Mouse (Mus musculus) adrenal gland, adult (tissue): ENCODE data around the gene Srgap1.

ENCODE experiments used
- DNase-seq, 2 experiments: peaks; one replicate each; pipeline ENCODE4 v3.0.0; 2022 to 2023; ENCODE audit warnings: low spot score in 1 of 2; ENCODE audit not compliant: inconsistent age in 2 of 2

The Srgap1 gene

DNA sequence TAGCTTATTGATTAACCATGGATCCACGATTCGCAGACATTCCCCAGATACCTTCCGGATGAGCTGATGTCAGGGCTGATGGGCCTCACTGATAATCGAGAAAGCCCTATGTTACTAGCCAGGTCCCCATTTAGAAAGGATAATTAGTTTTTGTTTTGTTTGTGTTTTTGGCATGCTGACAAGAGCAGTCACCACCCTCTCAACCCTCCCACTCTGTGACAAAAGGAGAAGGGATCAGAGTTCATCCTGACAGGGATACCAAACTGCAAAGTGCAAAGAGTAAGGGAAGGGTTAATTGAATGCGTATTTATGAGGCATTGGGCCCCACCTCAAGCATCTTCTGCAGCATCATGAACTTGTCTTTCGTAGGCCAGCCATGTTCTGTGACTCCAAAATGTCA, 76.2 kb downstream of the Srgap1 start:
- DNase-seq, result no peak

DNA sequence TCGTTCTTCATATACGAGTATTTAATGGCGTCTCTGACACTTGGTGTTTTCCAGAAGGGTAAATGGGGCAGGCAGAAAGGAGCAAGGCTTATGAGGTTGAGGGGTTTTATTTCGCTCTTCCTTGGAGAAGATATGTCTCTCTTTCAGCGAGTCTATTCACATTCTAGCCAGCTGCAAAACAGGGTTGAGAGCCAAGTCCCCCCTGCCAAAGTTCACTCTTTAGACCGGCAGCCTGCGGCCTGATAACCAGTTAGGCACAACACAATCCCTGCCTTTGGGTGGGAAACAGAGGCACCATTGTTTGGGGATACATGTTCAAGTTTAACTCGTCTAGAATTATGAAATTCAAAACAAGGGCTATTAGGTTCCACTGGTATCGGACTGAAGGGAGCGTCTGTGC, 83.0 kb downstream of the Srgap1 start:
- DNase-seq, result no peak

DNA sequence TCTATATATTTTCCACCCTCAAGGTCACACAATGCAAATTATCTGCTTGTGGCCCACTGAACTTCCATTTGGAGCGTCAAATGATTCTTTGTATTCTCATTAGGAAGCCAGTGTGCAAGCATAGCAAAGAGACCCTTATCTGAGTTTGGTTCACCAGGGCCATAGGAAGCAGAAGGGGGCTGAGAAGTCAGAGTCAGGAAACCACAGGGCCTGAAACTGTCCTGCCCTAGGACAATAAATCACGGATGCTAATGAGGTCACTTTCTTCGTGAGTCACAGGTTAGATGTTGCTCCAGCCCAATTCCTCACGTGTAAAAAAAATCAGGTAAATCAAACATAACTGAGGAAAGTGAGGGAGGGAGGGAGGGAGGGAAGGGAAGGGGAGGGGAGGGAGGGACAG, 85.1 kb downstream of the Srgap1 start:
- DNase-seq, result peak in 1 of 2 experiments; percentile 36

DNA sequence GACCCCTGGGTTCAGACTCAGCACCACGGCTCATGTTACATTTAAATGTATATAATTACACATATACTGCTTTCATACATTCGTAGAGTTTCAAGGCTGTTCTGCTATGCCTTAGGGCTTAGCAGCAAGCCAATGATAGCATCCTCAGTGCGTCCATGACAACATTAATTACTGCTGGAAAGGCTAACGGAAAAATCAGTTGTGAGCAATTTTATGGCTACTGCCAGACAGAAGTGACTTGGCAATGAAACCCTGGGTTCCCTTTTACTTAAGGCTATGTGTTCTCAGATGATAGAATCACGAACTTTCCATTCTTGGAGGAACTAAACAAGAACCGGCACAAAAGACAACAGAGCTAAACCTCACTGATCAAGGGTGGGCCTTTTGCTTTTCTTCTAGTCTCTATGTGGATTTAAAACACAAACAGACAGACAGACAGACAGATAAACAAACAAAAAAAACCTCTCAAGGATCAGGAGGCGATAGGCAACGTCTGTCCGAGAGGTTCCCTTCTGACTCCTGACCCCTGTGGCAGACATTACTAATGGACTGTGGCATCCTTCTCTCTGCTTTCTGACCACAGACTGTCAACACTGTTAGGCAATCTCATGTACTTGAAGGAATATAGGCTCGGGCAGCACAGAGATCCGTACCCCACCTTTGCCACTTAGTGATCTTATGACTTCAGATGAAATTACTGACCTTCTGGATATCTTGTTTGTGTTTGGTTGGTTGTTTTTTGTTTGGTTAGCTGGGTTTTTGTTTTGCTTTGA, 85.8 kb downstream of the Srgap1 start:
- DNase-seq, result no peak

DNA sequence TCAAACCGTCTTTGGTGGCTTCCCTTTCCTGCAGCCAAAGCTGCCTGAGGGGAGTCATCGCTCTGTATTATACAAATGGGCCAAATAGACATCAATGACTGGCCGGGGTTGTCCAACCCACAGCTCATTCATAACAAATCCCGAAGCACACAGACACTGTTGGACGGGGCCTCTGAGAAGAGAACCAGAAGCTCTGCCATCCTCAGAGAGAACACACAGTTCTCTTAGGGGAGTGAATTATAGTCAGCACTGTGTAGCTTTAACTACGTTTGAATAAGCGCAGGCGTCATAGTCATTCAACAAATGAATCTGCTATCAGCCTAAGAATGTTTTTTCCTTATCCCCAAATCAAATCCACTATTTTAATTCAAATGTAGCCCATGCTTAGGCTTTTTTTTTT, 88.4 kb downstream of the Srgap1 start:
- no peak for DNase-seq

DNA sequence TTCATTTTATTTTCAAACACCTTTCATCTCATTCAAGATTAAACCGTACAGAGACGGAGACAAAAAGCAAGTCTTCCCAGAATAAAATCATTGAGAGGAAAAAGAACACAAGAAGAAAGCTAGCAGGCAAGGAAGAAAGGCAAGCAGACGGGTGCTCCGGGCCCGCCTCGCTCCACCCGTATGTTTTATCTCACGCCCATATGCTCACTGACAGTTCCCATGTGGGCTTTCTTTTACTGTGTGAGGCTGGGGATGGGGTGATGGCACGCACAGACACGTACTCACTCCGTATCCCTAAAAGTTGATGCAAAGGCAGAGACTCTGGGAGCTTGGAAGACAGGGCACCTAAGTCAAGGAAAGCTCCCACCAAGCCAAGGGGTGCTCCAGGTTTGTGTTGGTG, 90.6 kb downstream of the Srgap1 start:
- DNase-seq, result no peak

DNA sequence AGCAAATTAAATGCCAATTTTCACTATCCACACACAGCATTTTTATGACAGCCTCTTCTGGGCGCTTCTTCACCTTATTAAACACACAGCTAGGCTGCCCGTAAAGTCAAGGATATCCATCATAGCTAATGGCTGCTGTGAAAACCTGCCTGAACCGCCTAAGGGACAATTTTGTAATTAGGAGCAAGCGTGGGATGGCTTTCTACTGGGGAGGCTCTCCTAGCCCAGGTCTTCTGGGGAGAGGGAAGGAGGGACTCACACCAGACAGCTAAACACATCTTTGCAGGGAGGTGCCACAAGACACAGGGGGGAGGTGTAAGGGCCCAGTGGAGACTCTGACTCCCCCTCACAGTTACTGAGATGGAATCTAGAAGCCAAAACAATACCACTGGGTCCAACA, 91.4 kb downstream of the Srgap1 start:
- DNase-seq, result no peak

DNA sequence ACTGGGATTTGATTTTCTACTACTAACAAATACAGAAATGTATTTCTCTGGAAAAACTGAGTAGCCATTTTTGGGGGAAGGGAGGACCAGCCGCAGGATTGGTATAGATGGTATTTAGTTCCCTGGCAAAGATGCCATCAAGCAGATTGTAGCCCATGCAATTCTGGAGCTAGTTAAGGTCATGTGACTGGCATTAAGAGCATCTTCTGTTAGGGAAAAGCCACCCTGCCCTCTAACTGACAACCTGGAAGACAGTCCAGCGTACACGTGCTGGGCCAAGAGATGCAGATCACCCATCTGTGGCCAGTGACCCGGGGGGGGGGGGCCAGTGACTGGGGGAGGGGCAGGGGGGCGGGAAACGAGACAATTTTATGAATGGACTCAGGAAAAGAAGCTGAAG, 92.2 kb downstream of the Srgap1 start:
- DNase-seq, result no peak

DNA sequence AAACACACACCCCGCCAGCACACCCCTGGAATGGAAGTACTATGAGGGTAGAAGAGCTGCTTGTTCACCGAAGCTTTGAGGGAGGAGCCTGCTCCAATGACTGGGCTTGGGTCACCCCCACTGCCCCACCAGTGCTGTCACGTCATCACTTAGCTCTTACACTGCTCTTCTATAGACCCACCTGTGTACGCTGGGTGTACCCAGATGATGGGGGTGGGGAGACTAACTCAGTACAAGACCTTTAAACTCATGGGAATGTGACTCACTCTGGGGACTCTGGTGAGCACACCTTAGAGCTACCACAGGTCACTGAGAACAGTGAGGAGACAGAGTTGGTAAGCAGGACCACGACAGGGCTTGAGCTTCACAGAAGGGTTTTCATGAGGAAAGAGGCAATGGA, 94.1 kb downstream of the Srgap1 start:
- DNase-seq, result no peak

DNA sequence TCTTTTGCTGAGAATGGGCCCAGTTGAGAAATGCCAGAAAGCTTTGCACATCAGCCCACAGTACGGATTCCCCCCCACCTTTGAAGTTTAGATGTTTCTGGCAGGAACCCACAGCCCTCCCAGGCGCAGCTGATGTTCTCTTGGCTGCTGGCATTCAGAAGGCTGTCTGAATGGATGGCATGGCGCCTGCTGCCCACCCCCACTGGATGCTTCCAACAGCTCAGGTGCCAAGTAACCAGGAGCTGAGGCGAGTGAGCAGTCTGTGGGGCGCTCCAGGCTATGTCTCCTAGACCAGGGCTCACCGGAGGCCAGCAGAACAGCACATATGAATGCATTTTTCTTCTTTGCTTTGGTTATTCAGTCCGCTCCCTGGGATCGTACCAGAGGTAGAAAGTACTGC, 100.9 kb downstream of the Srgap1 start:
- DNase-seq, result no peak

DNA sequence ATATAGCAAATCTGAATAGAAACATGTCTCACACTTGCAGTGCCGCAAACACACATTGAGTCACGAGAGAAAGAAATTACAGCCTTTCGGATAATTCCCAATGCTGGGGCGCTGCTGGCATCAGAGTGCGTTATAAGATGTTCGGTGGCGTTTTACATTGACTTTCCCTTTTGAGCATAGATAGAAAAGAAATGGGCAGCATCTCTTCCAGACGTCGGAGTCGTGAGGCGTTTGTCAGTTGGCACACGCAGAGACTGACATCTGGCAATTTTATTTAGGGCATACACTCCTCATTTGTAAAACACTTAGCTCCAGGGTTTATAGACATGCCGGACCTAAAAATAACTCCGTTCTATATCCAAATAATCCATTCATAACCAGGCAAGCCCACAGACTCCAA, 115.2 kb downstream of the Srgap1 start:
- DNase-seq, result no peak

DNA sequence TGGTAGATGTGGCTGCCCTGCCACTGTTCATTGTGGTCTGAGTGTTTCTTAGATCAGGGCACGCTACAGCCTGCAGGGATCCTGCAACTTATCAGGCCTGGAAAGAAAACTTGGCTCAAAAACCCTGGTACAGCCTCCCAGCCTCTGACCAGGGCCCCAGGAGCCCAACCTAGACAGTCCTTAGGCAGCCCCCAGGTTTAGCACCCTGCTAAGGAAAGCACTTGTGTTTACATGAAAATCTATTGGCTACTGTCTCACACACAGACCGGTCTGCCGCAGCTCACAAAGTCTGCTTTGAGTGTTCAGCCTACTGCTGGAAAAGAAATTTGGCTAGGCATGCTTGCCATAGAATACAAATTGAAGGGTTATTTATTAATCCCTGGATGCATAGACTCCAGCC, 121.0 kb downstream of the Srgap1 start:
- DNase-seq, result no peak

DNA sequence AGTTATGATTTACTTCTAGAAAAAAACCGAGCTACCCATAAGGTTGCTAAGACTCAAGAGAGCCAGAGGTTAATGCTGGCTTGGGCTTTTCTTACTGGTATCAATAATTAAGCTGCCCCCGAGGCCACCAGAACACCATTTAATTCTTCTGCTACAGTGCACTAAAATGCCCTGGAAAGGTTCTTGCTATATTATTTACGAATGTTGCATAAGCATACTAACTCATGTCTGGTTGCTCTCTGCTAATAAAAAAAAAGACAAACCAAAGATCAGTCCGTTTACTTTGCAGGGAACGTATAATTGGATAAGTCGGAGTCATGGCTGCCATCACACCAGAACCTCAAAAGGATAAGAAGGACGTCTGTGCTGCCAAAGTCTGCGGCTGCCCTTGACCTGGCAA, 128.1 kb downstream of the Srgap1 start:
- no peak for DNase-seq

DNA sequence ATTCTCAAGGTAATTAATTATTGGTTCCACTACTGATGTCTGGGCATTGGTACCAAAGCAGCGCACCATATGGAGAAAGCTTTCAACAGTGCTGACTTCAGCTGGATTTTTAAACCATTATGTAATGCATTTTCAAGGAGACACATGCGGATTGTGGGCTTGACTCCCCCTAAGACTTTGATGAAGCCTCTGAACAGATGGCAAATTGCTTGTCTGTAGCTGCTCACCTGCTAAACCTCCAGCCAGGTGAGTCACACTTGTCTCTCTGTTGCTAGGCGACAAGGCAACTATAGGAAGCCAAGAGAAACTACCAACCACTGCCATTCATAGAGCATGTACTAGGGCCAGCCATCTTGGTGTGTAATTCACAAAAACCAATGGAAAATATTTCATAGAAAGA, 128.5 kb downstream of the Srgap1 start:
- DNase-seq, result no peak

DNA sequence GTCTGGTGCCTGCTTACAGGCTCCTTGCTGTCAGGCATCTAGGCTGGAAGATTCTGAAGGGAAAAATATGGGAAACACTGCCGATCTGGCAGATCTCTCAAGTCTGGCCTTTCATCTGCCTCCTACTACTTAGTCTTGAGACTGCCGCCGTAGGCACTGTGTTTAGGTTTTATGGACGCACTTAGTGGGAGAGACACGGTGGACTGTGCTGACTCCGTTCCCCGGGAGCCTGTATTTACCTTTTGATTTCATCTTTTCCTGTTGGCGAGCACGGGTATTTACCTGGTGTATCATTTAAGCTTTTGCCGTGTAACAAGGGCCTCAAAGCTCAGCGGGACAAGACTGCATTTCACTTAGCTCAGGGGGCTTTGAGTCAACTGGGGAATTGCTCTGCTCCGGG, 131.6 kb downstream of the Srgap1 start:
- no peak for DNase-seq

DNA sequence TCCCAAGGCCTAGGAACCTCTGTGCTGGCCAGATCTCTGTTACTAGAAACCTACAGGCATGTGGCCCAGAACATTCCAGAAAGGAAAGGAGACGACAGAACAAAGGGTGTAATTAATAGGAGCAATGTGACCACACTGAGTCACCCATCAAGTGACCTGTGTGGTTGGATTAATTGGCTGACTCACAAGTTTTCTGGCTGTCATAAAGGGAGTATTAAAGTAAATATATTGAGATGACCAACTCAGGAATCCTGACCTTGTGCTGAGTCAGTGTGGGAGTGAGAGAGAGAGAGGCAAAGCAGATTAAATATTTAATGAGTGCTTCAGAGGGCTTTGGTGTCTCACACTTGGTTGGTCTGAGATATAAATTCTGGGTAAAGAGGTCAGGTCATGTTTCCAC, 143.0 kb downstream of the Srgap1 start:
- peak; percentile 49 to 89 for DNase-seq

DNA sequence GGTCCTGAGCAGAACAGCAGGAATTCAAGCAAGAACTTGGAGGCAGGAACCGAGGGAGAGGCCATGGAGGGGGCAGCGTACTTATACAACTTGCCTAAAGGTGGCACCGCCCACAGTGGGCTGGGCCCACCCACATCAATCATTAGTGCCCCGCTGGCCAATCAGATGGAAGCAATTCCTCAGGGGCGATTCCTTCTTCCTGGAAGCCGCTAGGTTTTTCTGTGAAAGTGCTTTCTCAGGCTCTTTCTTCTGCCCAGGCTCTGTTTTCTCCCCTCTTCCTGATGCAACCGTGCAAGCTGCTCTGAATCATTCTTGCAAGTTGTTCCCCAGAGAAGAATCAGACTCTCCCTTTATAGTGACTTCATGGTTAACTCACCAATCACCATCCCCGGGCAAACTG, 144.5 kb downstream of the Srgap1 start:
- DNase-seq, result peak in 1 of 2 experiments; percentile 31

DNA sequence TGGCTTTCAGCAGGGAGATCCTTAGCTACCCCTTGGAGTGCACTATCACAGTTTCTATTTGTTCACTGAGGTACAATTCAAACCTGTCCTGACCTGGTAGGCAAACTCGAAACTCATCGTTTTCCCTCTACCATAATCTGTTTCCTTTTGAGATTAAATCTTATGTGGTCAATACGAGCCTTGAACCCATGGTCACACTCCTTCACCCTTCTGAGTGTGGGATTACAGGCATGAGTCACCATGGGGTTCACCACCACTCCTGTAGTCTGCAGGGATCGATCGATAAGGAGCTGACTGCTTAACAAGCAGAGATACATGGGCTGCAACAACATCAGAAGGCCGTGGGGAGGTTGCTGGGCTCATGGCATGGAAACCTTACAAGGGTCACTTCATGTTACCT, 146.3 kb downstream of the Srgap1 start:
- DNase-seq, result no peak

DNA sequence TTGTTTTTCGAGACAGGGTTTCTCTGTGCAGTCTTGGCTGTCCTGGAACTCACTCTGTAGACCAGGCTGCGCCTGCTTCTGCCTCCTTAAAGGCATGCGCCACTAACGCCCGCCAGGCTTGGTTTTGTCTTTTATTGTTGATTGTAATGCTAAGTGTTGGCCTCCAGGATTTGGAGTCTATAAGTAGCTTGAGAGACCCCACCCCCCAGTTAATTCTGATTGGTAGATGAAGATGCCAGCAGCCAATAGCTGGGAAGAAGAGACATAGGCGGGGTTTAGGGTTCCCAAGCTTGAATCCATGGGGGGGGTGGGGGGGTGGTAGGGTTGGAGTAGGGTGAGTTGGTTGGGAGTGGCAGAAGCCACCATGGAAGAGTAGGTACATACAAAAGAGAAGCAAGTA, 147.4 kb downstream of the Srgap1 start:
- DNase-seq, result no peak

DNA sequence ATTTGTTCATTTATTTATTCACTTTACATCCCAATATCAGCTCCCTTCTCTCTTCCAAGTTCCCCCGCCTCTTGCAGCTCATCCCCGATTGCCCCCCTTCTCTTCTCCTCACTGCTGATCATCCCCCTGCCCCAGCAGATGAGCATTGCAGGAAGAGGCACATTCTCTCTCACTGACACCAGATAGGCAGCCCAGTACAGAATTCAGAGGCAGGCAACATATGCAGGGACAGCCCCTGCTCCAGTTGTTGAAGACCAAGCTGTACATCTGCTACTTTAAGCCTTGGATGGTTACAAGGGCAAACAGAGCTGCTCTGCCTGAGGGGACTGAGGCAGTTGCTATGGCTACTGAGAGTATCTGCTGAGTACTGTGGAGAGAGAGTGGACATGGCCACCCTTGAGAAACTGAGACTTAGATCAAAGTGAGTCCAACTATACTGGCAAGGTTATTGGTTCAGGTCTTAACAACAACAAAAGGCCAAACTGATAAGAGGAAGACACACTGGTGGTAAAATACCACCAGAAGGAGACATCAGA, 149.2 kb downstream of the Srgap1 start:
- DNase-seq, result no peak

DNA sequence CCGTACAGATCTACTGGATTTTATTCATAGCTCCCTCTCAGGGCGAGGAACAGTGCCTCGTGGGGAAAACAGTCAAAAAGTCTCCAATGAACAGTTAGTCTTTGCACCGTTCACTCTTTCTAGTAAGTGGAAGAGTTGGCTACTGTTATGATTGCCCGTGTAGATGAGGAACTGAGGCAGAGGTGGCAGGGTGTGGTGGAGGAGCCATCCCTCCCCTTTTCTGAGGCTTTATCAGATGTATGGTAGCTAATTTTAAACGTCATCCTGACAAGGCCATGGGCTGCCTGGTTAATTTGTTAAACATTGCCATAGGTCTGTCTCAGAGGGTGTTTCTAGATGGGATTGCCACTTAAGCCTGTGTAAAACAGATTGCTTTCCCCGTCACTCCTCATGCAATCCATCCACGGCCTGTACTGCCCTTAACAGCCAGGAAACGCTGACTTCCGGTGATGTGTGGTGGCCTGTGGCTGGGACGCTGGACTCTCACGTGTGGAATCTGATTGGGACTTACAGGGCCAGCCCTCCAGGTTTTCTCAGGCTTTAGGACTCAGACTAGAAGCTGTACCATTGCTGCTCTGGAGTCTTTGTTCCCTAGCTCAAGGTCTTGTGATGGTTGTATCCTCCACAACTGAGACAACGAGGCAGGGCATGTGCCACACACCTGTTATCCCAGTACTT, 155.6 kb downstream of the Srgap1 start:
- no peak for DNase-seq

DNA sequence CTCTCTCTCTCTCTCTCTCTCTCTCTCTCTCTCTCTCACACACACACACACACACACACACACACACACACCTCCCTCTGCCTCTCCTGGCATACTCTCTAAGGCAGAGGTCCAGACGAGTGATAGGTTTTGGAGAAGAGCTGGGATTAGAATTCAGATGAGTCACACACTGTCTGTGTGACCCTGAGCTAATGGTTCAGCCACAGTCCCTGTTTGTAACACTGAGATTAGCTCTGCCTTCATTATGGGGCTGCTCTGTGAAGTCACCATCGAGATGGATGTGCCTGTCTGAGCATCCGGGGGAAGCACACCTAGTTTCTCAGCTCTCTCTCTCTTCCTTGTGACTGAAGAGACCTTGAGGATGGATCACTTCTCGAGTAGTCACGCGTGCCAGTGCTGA, 157.1 kb downstream of the Srgap1 start:
- DNase-seq, result peak in 1 of 2 experiments; percentile 60

DNA sequence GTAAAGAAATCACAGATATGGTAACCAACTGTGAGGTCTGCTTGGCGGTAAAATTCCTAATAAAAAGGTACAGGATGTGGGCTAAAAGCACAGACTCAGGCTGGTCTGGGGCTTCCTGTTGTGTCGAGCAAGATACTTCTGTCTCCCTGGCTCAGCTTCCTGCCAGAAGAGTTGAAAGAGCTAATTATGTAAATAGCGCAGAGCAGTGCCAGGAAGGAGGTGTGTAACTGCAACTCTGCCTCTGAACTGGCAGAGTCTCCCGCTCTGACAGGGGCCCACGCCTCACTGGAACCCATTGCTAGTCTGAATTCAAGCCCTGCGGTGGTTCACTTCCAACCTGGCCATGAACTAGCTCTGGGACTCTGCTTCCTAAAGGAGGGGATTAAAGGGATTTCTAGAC, 160.3 kb downstream of the Srgap1 start:
- no peak for DNase-seq
